Mouse (Mus musculus): ENCODE measurements at regions not wholly inside any gene's neighbourhood (a gene's known extent, or its start where the extent isn't known, plus 50 kb on each side); places are given as distances from the start of the nearest gene placed in this dataset.
"Not testable (repeated sequence)": the region's sequence is repeated elsewhere in the genome, so short reads cannot be mapped to it uniquely, and the experiment has no call there.

DNA sequence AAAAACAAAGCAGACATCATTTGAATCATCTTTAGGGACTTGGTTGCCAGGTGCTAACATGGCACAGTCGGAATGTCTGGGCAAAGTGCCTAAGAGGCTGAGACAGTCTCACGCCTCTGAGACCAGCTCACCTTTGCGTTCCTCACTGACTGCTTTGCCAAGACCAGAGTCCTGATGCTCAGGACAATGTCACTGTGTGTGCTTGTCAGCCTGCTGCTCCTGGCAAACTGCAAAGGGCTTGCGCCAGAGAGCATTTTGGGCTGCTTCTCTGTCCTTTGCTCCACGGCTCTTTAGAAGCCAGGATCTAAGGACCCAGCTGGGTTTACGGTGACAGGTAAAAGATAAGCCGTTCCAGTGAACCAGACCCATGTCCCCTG is 107.5 kb upstream of the Gcfc2 start:
- no peak for DNase-seq (ENCODE audit: low spot score)

- DNase-seq (ENCODE audit: low spot score): peak; percentile 5
These were observed 106.2 kb upstream of the Gcfc2 start for GRCm38 (mm10) chr6:81817050-81817827.

DNA sequence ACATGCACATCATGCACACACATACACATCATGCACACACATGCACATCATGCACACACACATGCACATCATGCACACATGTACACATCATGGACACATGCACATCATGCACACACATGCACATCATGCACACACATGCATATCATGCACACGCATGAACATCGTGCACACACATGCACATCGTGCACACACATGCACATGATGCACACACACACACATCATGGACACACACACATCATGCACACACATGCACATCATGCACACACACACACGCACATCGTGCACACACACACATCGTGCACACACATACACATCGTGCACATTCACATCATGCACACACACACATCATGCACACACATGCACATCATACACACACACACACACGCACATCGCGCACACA is 104.9 kb upstream of the Gcfc2 start:
- no peak for DNase-seq (ENCODE audit: low spot score)

DNA sequence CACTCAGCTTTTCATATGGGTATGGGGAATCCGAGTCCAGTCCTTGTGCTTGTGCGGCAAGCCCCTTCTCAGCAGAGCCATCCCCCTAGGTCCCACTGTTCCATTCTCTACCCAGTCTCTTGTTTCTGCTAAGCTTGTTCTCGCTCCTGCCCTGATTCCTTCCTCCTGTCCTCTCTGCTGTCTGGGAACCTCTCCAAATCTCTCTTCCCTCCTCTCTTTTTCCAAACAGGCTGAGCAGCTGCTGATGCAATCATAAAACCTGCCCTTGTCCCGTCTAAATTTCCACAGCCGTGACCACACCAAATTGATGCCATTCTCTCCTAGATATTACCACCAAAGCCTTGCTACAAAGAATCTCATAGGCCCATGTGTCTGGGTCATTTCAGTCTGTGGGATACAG is 103.4 kb upstream of the Gcfc2 start:
- DNase-seq (ENCODE audit: low spot score): no peak

GRCm38 (mm10) chr6:81839474-81840153 is 83.9 kb upstream of the Gcfc2 start:
- no peak for DNase-seq (ENCODE audit: low spot score)

DNA sequence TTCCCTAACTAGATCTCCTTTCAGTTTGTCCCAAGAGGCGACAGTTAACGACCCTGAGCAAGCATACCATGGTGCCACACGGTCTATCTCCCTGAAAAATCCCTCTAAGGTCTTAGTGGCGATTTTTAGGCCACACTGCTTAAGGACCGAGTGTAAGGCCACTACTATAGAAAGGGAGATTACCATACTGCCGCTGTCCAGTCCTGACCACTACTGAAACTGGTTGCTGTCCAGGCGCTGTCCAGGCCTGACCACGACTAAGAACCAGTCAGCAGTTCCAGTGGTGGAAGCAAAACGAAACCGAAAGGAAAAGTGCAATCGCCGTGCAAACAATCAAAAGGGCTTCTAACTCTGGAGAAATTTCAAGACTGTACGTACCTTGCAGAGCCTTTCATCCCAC is 55.3 kb upstream of the Gcfc2 start:
- DNase-seq (ENCODE audit: low spot score): not testable (repeated sequence)

Data from thymus, postnatal 0 days (tissue).